Mouse (Mus musculus): ENCODE results near the gene Gm49384. TPM values are rescaled to one million over a fixed set of nuclear protein-coding genes. Genes with fewer than 3 reads are reported as not detected.

Gene Gm49384
- polyA plus RNA-seq (2012; rRNA removed), result 2.6 and 3.0 TPM in 2 replicates

DNA sequence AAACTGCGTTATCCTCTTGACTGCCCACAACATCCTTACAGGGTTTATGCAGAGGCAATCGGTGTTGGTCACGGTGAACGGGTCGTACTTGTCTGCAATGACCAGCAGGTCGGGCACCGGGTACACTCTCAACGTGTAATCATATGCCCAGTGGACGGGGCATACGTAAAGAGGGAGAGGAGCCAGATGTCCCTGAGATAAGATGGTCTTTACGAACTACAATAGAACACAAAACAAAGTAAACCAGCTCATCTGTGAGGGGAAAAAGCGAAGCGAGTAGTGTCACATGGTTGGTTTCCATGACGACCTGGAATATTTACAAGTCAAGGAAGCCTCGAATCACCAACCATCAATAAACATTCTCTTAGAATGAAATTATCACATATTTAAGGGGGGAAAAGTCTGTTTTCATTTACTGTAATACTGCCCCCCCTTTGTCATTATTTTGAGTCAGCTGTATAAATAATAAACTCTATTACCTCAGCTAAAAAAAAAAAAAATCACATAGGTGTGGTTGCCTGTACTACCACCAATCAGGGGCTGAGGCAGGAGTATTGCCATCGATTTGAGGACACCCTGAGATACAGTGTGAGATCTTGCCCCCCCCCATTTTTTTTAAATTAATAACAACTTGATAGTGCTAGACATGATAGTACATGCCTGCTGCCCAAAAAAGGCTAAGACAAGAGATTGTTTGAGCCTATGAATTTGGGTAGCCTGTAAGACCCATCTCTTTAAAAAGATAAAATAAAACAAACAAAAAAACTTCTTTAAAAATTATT, at the start of gene Gm49384:
Gene Gm49384 (minus strand): TSS at position 216 of the 782 bp plus-strand sequence.

GRCm38 (mm10) chr12:69240876-69241275, 36.8 kb upstream of the Gm49384 start, which contains the start of gene Klhdc1:
TSS of gene Klhdc1 (plus strand) at chr12:69241176.

GRCm38 (mm10) chr12:69227776-69228466, 23.9 kb upstream of the Gm49384 start, which contains the start of gene Pole2:
TSS of gene Pole2 (minus strand) at chr12:69228195.

DNA sequence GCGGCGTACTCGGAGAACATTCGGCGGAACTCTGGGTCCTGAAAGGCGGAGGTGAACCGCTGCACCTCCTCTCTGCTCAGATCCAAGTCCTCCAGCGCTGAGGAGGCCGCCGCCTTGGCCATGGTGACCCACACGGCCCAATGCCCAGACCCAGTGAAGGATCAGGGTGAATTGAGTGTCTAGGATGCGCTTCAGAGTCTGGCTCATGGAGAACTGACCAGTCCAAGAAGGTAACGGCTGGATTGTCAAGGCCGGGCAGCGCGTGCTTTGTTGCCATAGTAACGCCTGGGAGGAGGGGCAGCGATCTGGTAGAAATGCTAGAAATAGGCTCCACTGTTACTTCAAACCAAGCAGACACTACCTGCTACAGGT, 5.9 kb downstream of the Gm49384 start, which contains the start of gene Dnaaf2:
Gene Dnaaf2 (minus strand): TSS at position 266 of the 372 bp plus-strand sequence.

GRCm38 (mm10) chr12:69196444-69197377, 7.4 kb downstream of the Gm49384 start, which contains the start of gene Gm49383:
TSS of gene Gm49383 (minus strand) at chr12:69197104.

GRCm38 (mm10) chr12:69183583-69184308, 20.3 kb downstream of the Gm49384 start, which contains the start of the genes Rpl36al and Mgat2:
TSS of gene Rpl36al (minus strand) at chr12:69184083.
TSS of gene Mgat2 (plus strand) at chr12:69184157.

GRCm38 (mm10) chr12:69168461-69169106, 35.5 kb downstream of the Gm49384 start, which contains the start of gene Lrr1:
TSS of gene Lrr1 (plus strand) at chr12:69168814.

DNA sequence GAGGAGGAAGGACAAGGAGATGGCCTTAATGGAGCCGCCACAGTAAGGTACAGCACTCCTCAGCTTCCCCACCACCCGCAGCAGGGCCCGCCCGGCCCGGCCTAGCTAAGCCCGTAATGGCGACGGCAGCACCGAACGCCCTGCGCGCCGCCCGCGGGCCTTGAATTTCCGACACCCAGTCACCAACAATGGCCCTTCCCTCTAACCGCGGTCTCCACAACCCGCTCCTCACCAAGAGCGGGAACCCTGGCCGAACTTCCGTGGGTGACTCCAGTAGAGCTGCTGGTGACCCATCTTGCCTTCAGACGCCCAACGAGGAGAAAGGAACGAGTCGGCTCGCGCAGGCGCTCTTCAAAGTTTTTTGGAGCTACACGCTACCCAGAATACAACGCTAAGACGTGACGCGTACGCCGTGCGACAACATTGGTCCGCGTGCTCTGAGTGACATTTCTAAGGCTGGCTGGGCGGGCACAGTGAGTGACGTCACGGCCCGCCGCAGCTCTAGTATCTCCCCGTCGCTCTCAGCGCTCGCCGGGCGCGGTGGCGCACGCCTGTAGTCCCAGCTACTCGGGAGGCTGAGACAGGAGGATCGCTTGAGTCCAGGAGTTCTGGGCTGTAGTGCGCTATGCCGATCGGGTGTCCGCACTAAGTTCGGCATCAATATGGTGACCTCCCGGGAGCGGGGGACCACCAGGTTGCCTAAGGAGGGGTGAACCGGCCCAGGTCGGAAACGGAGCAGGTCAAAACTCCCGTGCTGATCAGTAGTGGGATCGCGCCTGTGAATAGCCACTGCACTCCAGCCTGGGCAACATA, 45.1 kb downstream of the Gm49384 start, which contains the start of gene Rps29:
Gene Rps29 (minus strand): TSS at position 422 of the 813 bp plus-strand sequence.

Other genes with a start within 250 kb of the Gm49384 start
- gene Rps29, start 45.1 kb downstream of the Gm49384 start, polyA plus RNA-seq (2012; rRNA removed), result 1,582 and 1,774 TPM in 2 replicates
- gene Lrr1, start 35.5 kb downstream of the Gm49384 start, polyA plus RNA-seq (2012; rRNA removed), result 4.0 and 4.5 TPM in 2 replicates
- gene Rpl36al, start 20.2 kb downstream of the Gm49384 start, polyA plus RNA-seq (2012; rRNA removed), result 494 and 497 TPM in 2 replicates
- 12.2 and 12.6 TPM in 2 replicates for gene Mgat2, start 20.1 kb downstream of the Gm49384 start, polyA plus RNA-seq (2012; rRNA removed)
- gene Gm49383, start 7.2 kb downstream of the Gm49384 start, polyA plus RNA-seq (2012; rRNA removed), result 1.7 and 2.2 TPM in 2 replicates
- gene Dnaaf2, start 5.8 kb downstream of the Gm49384 start, polyA plus RNA-seq (2012; rRNA removed), result 1.7 and 1.8 TPM in 2 replicates
- gene Pole2, start 23.9 kb upstream of the Gm49384 start, polyA plus RNA-seq (2012; rRNA removed), result 11.3 and 11.9 TPM in 2 replicates
- 0.25 and 1.9 TPM in 2 replicates for gene Klhdc1, start 36.9 kb upstream of the Gm49384 start, polyA plus RNA-seq (2012; rRNA removed)
- gene Klhdc2, start 92.4 kb upstream of the Gm49384 start, polyA plus RNA-seq (2012; rRNA removed), result 32.0 and 33.2 TPM in 2 replicates
- gene Nemf, start 152.9 kb upstream of the Gm49384 start, polyA plus RNA-seq (2012; rRNA removed), result 8.7 and 10.1 TPM in 2 replicates
- gene Arf6, start 167.9 kb upstream of the Gm49384 start, polyA plus RNA-seq (2012; rRNA removed), result 50.9 and 53.3 TPM in 2 replicates
- gene Gm9887, start 168.2 kb upstream of the Gm49384 start, polyA plus RNA-seq (2012; rRNA removed), result 0.25 and 0.35 TPM in 2 replicates